Mouse (Mus musculus): Measurements from ENCODE around the gene Ksr1. TPM values are rescaled to one million over a fixed set of nuclear protein-coding genes. Genes with fewer than 3 reads are reported as not detected.

Ksr1 gene
- polyA plus RNA-seq, 1 experiment from 2014 or later = 2.1 TPM

GRCm38 (mm10) chr11:79041908-79042430 is 104.2 kb downstream of the Ksr1 start:
- Histone ChIP-seq H3K9ac (no peak overlapping the region), H3K4me1 (replicated peaks) (0 out of 2 replicates have a peak, but pooled peaks cover 13% of the 10 kb centered on the region), H3K4me3 (replicated peaks) (no peak overlapping the region), H3K9me3 (replicated peaks) (no peaks in the 10 kb centered on the region), H3K27ac (replicated peaks) (no peak overlapping the region), H3K36me3 (replicated peaks) (peaks cover 16% of the 10 kb centered on the region; the same call in 1 of the 2 replicates), H3K4me2 (no peak overlapping the region), H3K27me3 (no peaks in the 10 kb centered on the region)
- WGBS (ENCODE audit: insufficient replicate concordance) = 58% methylated on average over 14 of the region's 14 CpGs
- no peak for ATAC-seq (ENCODE audit: insufficient read depth)

GRCm38 (mm10) chr11:79039488-79039887 is 106.7 kb downstream of the Ksr1 start:
- Histone ChIP-seq H3K9me3 (replicated peaks) (no peaks in the 10 kb centered on the region), H3K27ac (replicated peaks) (no peak overlapping the region), H3K4me2 (no peak overlapping the region), H3K36me3 (replicated peaks) (peaks cover 13% of the 10 kb centered on the region; the same call in 1 of the 2 replicates), H3K9ac (no peak overlapping the region), H3K4me3 (replicated peaks) (no peak overlapping the region), H3K27me3 (no peaks in the 10 kb centered on the region), H3K4me1 (replicated peaks) (0 out of 2 replicates have a peak, but pooled peaks cover 13% of the 10 kb centered on the region)
- 62% methylated on average over 2 of the region's 2 CpGs for WGBS (ENCODE audit: insufficient replicate concordance)
- no peak for ATAC-seq (ENCODE audit: insufficient read depth)

- no peak overlapping the region for H3K9ac ChIP-seq
- H3K36me3 ChIP-seq (replicated peaks) = peaks cover 1% of the 10 kb centered on the region; the same call in 1 of the 2 replicates
- no peaks in the 10 kb centered on the region for H3K9me3 ChIP-seq (replicated peaks)
- no peak overlapping the region for H3K27ac ChIP-seq (replicated peaks)
- H3K27me3 ChIP-seq = no peaks in the 10 kb centered on the region
- 0 out of 2 replicates have a peak, but pooled peaks cover 16% of the 10 kb centered on the region for H3K4me1 ChIP-seq (replicated peaks)
- no peak overlapping the region for H3K4me3 ChIP-seq (replicated peaks)
- no peak overlapping the region for H3K4me2 ChIP-seq
- WGBS (ENCODE audit: insufficient replicate concordance) = 37% methylated on average over 12 of the region's 12 CpGs
- ATAC-seq (ENCODE audit: insufficient read depth) = no peak
Measured at GRCm38 (mm10) chr11:79037555-79037954, 108.7 kb downstream of the Ksr1 start.

- no peaks in the 10 kb centered on the region for H3K27me3 ChIP-seq
- H3K4me1 ChIP-seq (replicated peaks) = 0 out of 2 replicates have a peak, but pooled peaks cover 12% of the 10 kb centered on the region
- H3K4me2 ChIP-seq = no peak overlapping the region
- no peak for ATAC-seq (ENCODE audit: insufficient read depth)
- H3K27ac ChIP-seq (replicated peaks) = no peak overlapping the region
- H3K9ac ChIP-seq = no peak overlapping the region
- H3K4me3 ChIP-seq (replicated peaks) = no peak overlapping the region
- no peaks in the 10 kb centered on the region for H3K9me3 ChIP-seq (replicated peaks)
- 75% methylated on average over 13 of the region's 13 CpGs for WGBS (ENCODE audit: insufficient replicate concordance)
- no peaks in the 10 kb centered on the region for H3K36me3 ChIP-seq (replicated peaks)
Measured at GRCm38 (mm10) chr11:79036324-79036723, 109.9 kb downstream of the Ksr1 start.

- Histone ChIP-seq H3K9me3 (replicated peaks) (no peaks in the 10 kb centered on the region), H3K4me1 (replicated peaks) (peaks cover 18% of the 10 kb centered on the region; the same call in 1 of the 2 replicates), H3K4me2 (no peak overlapping the region), H3K4me3 (replicated peaks) (no peak overlapping the region), H3K27ac (replicated peaks) (no peak overlapping the region), H3K36me3 (replicated peaks) (no peaks in the 10 kb centered on the region), H3K9ac (no peak overlapping the region), H3K27me3 (no peaks in the 10 kb centered on the region)
- WGBS (ENCODE audit: insufficient replicate concordance) = 20% methylated on average over 11 of the region's 11 CpGs
- no peak for ATAC-seq (ENCODE audit: insufficient read depth)
Measured at GRCm38 (mm10) chr11:79033636-79034035, 112.6 kb downstream of the Ksr1 start.

- Histone ChIP-seq H3K4me2 (no peak overlapping the region), H3K9ac (no peak overlapping the region), H3K27me3 (no peaks in the 10 kb centered on the region), H3K9me3 (replicated peaks) (no peaks in the 10 kb centered on the region), H3K4me3 (replicated peaks) (no peak overlapping the region), H3K27ac (replicated peaks) (no peak overlapping the region), H3K4me1 (replicated peaks) (peaks cover 15% of the 10 kb centered on the region; the same call in 1 of the 2 replicates), H3K36me3 (replicated peaks) (no peaks in the 10 kb centered on the region)
- WGBS (ENCODE audit: insufficient replicate concordance) = 70% methylated on average over 12 of the region's 12 CpGs
- ATAC-seq (ENCODE audit: insufficient read depth) = no peak
Measured at GRCm38 (mm10) chr11:79033021-79033420, 113.2 kb downstream of the Ksr1 start.

- Histone ChIP-seq H3K36me3 (replicated peaks) (peaks cover 9% of the 10 kb centered on the region; the same call in 1 of the 2 replicates), H3K4me3 (replicated peaks) (no peak overlapping the region), H3K4me2 (no peak overlapping the region), H3K9ac (no peak overlapping the region), H3K27ac (replicated peaks) (no peak overlapping the region), H3K9me3 (replicated peaks) (no peaks in the 10 kb centered on the region), H3K4me1 (replicated peaks) (peaks cover 9% of the 10 kb centered on the region; the same call in 1 of the 2 replicates), H3K27me3 (no peaks in the 10 kb centered on the region)
- no peak for ATAC-seq (ENCODE audit: insufficient read depth)
- WGBS (ENCODE audit: insufficient replicate concordance) = 63% methylated on average over 5 of the region's 5 CpGs
Measured at GRCm38 (mm10) chr11:79031452-79031746, 114.8 kb downstream of the Ksr1 start.

GRCm38 (mm10) chr11:79030570-79031451 is 115.4 kb downstream of the Ksr1 start:
- no peak overlapping the region for H3K27ac ChIP-seq (replicated peaks)
- H3K4me3 ChIP-seq (replicated peaks) = no peak overlapping the region
- H3K9me3 ChIP-seq (replicated peaks) = no peaks in the 10 kb centered on the region
- WGBS (ENCODE audit: insufficient replicate concordance) = 44% methylated on average over 19 of the region's 19 CpGs
- no peak overlapping the region for H3K9ac ChIP-seq
- peaks cover 9% of the 10 kb centered on the region; the same call in 1 of the 2 replicates for H3K36me3 ChIP-seq (replicated peaks)
- peaks cover 9% of the 10 kb centered on the region; the same call in 1 of the 2 replicates for H3K4me1 ChIP-seq (replicated peaks)
- H3K27me3 ChIP-seq = no peaks in the 10 kb centered on the region
- H3K4me2 ChIP-seq = no peak overlapping the region
- ATAC-seq (ENCODE audit: insufficient read depth) = no peak

- Histone ChIP-seq H3K4me3 (replicated peaks) (no peak overlapping the region; the same call in 1 of the 2 replicates), H3K27me3 (no peaks in the 10 kb centered on the region), H3K4me1 (replicated peaks) (peaks cover 31% of the 10 kb centered on the region), H3K4me2 (peak overlapping the region; percentile 30), H3K9me3 (replicated peaks) (no peaks in the 10 kb centered on the region), H3K36me3 (replicated peaks) (peaks cover 19% of the 10 kb centered on the region), H3K27ac (replicated peaks) (peak overlapping the region; percentile 68), H3K9ac (no peak overlapping the region)
- no peak for ATAC-seq (ENCODE audit: insufficient read depth)
- WGBS (ENCODE audit: insufficient replicate concordance) = 33% methylated on average over 6 of the region's 6 CpGs
Measured at GRCm38 (mm10) chr11:79023751-79024150, 122.5 kb downstream of the Ksr1 start.

GRCm38 (mm10) chr11:79023342-79023741 is 122.9 kb downstream of the Ksr1 start:
- 4% methylated on average over 7 of the region's 7 CpGs for WGBS (ENCODE audit: insufficient replicate concordance)
- H3K9me3 ChIP-seq (replicated peaks) = no peaks in the 10 kb centered on the region
- peaks cover 19% of the 10 kb centered on the region for H3K36me3 ChIP-seq (replicated peaks)
- peak overlapping the region; percentile 30 for H3K4me2 ChIP-seq
- peaks cover 31% of the 10 kb centered on the region for H3K4me1 ChIP-seq (replicated peaks)
- ATAC-seq (ENCODE audit: insufficient read depth) = 0 out of 2 replicates have a peak, but pooled peaks have one; percentile 23
- H3K27me3 ChIP-seq = no peaks in the 10 kb centered on the region
- no peak overlapping the region for H3K9ac ChIP-seq
- H3K27ac ChIP-seq (replicated peaks) = peak overlapping the region; percentile 68
- no peak overlapping the region; the same call in 1 of the 2 replicates for H3K4me3 ChIP-seq (replicated peaks)

- Histone ChIP-seq H3K9me3 (replicated peaks) (no peaks in the 10 kb centered on the region), H3K27me3 (no peaks in the 10 kb centered on the region), H3K4me3 (replicated peaks) (no peak overlapping the region), H3K4me2 (peak overlapping the region; percentile 30), H3K4me1 (replicated peaks) (peaks cover 31% of the 10 kb centered on the region), H3K36me3 (replicated peaks) (peaks cover 19% of the 10 kb centered on the region), H3K9ac (no peak overlapping the region), H3K27ac (replicated peaks) (peak overlapping the region; percentile 68)
- WGBS (ENCODE audit: insufficient replicate concordance) = 21% methylated on average over 4 of the region's 4 CpGs
- ATAC-seq (ENCODE audit: insufficient read depth) = no peak
Measured at GRCm38 (mm10) chr11:79022836-79023235, 123.4 kb downstream of the Ksr1 start.

All from liver, embryonic 15.5 days (tissue).